Mouse (Mus musculus): ENCODE measurements around the gene Cacnb1. TPM values are rescaled to one million over a fixed set of nuclear protein-coding genes. Genes with fewer than 3 reads are reported as not detected.
A peak's percentile ranks its signal among the peaks of the same experiment; 100 is the strongest.

The Cacnb1 gene
- 5.0 and 6.1 TPM in 2 replicates for polyA plus RNA-seq (2014; fragmentation: Nextera tagmentation; extraction: Ambion mirVana)

DNA sequence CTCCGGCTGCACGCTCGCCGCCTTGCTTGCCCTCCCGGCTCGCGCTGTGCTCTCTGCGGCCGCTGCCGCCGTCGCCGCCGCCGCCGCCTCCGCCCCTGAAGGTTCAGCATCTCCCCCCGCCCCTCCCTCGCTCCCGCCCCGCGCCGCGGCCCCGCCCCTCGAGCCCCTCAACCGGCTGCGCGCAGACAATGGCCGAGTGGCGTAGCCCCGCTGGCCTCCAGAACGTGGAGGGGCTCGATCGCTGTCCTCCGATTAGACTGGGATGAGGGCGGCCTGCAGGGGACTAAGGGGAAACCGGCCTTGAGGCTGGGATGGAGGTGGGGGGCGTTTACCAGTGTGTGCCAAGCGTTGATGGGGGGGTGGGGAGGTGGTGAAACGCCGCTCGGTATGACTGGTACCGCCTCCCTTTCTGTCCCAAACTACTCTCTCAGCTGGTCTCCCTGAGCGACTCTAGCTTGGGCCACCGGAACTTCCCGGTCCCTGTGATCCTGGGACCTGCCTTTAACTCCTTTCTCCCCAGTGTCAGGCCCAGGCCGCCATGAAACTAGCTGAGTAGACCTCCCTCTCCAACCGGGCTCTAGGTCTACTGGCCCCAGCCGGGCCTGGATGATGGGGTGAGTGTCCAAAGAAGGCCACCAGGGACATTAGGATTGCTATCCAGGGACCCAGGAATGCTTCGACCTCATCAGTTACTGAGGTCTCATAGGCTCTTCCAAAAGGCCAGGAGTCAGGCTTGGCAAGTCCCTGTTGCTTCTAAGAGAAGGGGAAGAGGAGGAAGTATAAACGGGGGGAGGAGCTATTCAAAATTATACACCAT, at the start of gene Cacnb1:
Gene Cacnb1, minus strand, starts transcription at position 480 of the 817 bp plus-strand sequence.
- peak within 1 kb of the TSS; percentile 87 for H3K9ac ChIP-seq (ENCODE audit: low read depth, low read length)
- H3K4me3 ChIP-seq (ENCODE audit: low read depth, low read length): peak within 1 kb of the TSS; percentile 74
- H3K9me3 ChIP-seq (replicated peaks; ENCODE audit: control insufficient read depth, low read length): no peaks in the 10 kb centered on the region
- peak within 1 kb of the TSS; percentile 99 for H3K4me2 ChIP-seq
- no peaks in the 10 kb centered on the region for H3K27me3 ChIP-seq (ENCODE audit: control insufficient read depth, insufficient read depth, low read length)
- H3K4me1 ChIP-seq (ENCODE audit: control insufficient read depth, insufficient read depth, low read length): peaks cover 15% of the 10 kb centered on the region
- WGBS (ENCODE audit: insufficient replicate concordance): under 1% methylated on average over 52 of the region's 52 CpGs
- peak; percentile 32; the same call in 1 of the 2 replicates for ATAC-seq (replicated peaks; ENCODE audit: insufficient number of reproducible peaks, low FRiP score, low TSS enrichment)
- peak within 1 kb of the TSS; percentile 79 for H3K27ac ChIP-seq (ENCODE audit: low read depth, low read length)
- H3K36me3 ChIP-seq (ENCODE audit: control insufficient read depth, insufficient read depth, low read length): no peaks in the 10 kb centered on the region

DNA sequence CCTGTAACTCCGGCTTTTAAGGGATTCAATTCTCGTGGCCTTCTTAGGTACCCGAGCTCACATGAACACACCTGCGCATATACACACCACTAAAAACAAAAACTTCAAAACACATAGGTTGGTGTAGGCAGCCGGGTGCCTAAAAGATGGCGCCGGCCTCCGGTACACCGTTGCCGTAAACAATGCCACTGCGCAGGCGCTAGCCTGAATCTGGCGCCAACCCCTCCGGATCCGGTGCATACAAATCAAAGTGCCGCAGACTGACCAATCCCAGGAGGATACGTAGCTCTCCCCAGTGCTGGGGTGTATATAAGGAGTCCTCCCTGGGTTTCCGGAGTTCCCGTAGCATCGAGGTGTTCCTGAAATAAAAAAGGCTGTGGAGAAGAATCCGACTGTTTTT, 44.4 kb upstream of the Cacnb1 start:
- H3K4me1 ChIP-seq (ENCODE audit: control insufficient read depth, insufficient read depth, low read length): no peaks in the 10 kb centered on the region
- H3K27ac ChIP-seq (ENCODE audit: low read depth, low read length): no peak overlapping the region
- no peak overlapping the region for H3K9ac ChIP-seq (ENCODE audit: low read depth, low read length)
- no peak overlapping the region for H3K4me2 ChIP-seq
- H3K4me3 ChIP-seq (ENCODE audit: low read depth, low read length): no peak overlapping the region
- no peaks in the 10 kb centered on the region for H3K9me3 ChIP-seq (replicated peaks; ENCODE audit: control insufficient read depth, low read length)
- H3K36me3 ChIP-seq (ENCODE audit: control insufficient read depth, insufficient read depth, low read length): no peaks in the 10 kb centered on the region
- ATAC-seq (replicated peaks; ENCODE audit: insufficient number of reproducible peaks, low FRiP score, low TSS enrichment): no peak
- 89% methylated on average over 21 of the region's 21 CpGs for WGBS (ENCODE audit: insufficient replicate concordance)
- no peaks in the 10 kb centered on the region for H3K27me3 ChIP-seq (ENCODE audit: control insufficient read depth, insufficient read depth, low read length)

DNA sequence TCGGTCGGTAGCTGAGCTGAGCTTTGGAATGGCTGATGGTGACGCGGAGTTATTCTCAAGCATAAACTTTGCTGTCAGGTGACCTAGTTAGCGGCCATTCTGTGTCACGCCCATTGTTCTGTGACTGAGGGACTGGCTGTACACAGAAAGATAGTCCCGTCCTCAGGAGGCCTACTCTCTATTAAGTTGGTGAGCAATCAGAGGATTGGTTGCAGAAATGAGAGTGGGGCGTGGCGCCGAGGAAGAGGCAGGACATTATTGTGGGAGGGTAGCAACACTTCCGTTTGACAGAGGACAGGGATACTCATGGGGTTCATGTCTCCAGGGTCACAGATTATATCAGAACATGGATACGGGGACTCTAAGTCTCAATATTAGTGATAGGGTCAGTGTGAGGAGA, 43.4 kb upstream of the Cacnb1 start:
- Histone ChIP-seq H3K4me3 (ENCODE audit: low read depth, low read length) (no peak overlapping the region), H3K27me3 (ENCODE audit: control insufficient read depth, insufficient read depth, low read length) (no peaks in the 10 kb centered on the region), H3K4me1 (ENCODE audit: control insufficient read depth, insufficient read depth, low read length) (no peaks in the 10 kb centered on the region), H3K27ac (ENCODE audit: low read depth, low read length) (no peak overlapping the region), H3K4me2 (no peak overlapping the region), H3K9ac (ENCODE audit: low read depth, low read length) (no peak overlapping the region), H3K9me3 (replicated peaks; ENCODE audit: control insufficient read depth, low read length) (no peaks in the 10 kb centered on the region), H3K36me3 (ENCODE audit: control insufficient read depth, insufficient read depth, low read length) (no peaks in the 10 kb centered on the region)
- ATAC-seq (replicated peaks; ENCODE audit: insufficient number of reproducible peaks, low FRiP score, low TSS enrichment): no peak
- WGBS (ENCODE audit: insufficient replicate concordance): 90% methylated on average over 12 of the region's 12 CpGs

DNA sequence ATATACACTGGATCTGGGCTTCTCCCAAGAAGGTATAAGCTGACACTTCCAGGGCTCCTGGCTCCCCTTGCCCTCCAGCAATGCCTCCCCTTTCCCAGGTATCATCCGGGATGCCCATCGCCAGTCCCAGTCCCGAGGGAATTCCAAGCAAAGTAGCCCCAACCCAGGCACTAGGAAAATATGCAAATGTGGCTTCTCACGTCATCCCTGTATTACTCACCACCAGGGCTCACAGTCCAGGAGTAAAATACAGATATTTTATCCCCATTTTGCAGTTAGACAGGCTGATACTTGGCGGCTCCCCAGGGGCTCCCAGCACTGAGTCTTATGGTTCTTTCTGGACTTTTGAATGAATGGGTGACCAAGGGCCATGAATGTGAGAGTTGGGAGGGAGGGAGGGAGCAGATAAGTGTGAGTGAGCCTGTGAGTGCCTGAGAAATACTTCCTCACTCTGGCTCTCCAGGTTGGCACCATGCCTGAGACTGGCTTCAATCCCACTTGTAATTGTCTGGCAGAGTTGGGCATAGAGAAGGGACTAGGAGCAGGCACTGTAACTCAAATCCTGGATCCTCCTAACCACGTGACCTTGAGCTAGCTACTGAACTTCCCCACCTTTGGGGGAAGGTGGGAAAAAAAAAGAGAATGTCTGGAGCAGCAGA, 39.2 kb upstream of the Cacnb1 start:
- H3K4me2 ChIP-seq: no peak overlapping the region
- H3K4me3 ChIP-seq (ENCODE audit: low read depth, low read length): no peak overlapping the region
- H3K4me1 ChIP-seq (ENCODE audit: control insufficient read depth, insufficient read depth, low read length): peaks cover 3% of the 10 kb centered on the region; the same call in 1 of the 2 replicates
- no peak overlapping the region for H3K27ac ChIP-seq (ENCODE audit: low read depth, low read length)
- no peaks in the 10 kb centered on the region for H3K27me3 ChIP-seq (ENCODE audit: control insufficient read depth, insufficient read depth, low read length)
- no peaks in the 10 kb centered on the region for H3K36me3 ChIP-seq (ENCODE audit: control insufficient read depth, insufficient read depth, low read length)
- no peak overlapping the region for H3K9ac ChIP-seq (ENCODE audit: low read depth, low read length)
- H3K9me3 ChIP-seq (replicated peaks; ENCODE audit: control insufficient read depth, low read length): no peaks in the 10 kb centered on the region
- no peak for ATAC-seq (replicated peaks; ENCODE audit: insufficient number of reproducible peaks, low FRiP score, low TSS enrichment)
- 57% methylated on average over 6 of the region's 6 CpGs for WGBS (ENCODE audit: insufficient replicate concordance)

DNA sequence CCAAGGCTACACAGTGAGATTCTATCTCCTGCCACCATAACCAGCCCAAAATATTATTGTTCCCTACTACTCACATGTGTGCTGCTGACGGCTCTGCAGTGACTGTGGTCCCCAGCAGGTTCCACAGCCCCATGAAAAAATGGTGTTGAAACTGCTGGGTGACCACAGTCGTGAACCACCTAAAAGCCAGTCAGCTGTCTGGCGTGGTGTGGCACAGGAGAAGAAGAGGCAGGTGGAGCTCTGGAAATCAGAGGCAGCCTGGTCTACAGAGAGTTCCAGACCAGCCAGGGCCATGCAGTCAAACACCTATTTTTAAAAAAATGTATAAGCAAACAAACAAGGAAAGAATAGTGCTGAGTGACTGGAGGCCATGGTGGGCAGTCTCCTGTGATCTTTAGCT, 38.6 kb upstream of the Cacnb1 start:
- H3K4me3 ChIP-seq (ENCODE audit: low read depth, low read length): no peak overlapping the region
- no peak for ATAC-seq (replicated peaks; ENCODE audit: insufficient number of reproducible peaks, low FRiP score, low TSS enrichment)
- WGBS (ENCODE audit: insufficient replicate concordance): 72% methylated on average over 3 of the region's 3 CpGs
- no peak overlapping the region for H3K27ac ChIP-seq (ENCODE audit: low read depth, low read length)
- H3K4me1 ChIP-seq (ENCODE audit: control insufficient read depth, insufficient read depth, low read length): peaks cover 3% of the 10 kb centered on the region; the same call in 1 of the 2 replicates
- H3K9me3 ChIP-seq (replicated peaks; ENCODE audit: control insufficient read depth, low read length): no peaks in the 10 kb centered on the region
- no peak overlapping the region for H3K9ac ChIP-seq (ENCODE audit: low read depth, low read length)
- H3K27me3 ChIP-seq (ENCODE audit: control insufficient read depth, insufficient read depth, low read length): no peaks in the 10 kb centered on the region
- no peaks in the 10 kb centered on the region for H3K36me3 ChIP-seq (ENCODE audit: control insufficient read depth, insufficient read depth, low read length)
- H3K4me2 ChIP-seq: no peak overlapping the region

DNA sequence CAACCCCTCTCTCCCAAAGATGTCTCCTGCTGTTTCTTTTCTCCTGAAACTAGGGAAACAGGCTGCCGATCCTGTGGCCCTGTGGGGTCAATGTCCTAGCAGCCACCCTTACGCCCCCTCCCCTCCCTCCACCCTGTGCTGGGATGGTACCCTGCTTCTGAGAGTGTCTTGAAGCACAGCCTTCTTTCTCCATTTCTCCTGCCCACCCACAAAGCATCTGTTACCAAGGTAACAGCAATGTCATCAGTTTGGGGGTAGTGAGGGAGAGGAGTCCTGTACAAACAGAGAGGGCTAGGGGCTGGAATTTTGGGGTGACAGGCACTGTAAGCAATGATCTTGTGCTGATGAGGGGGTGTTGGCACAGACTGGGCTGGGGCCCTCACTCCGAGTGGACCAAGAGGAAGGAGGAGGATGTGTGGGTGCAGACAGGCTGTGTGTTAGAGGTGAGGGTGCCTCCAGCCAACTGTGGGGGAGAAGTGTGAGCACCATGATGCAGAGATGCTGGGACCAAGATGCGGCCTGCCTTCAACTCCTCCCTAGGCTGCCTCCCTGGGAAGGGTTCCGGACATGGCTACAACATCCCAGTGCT, 37.4 kb upstream of the Cacnb1 start:
- no peak for ATAC-seq (replicated peaks; ENCODE audit: insufficient number of reproducible peaks, low FRiP score, low TSS enrichment)
- Histone ChIP-seq H3K27me3 (ENCODE audit: control insufficient read depth, insufficient read depth, low read length) (0 out of 2 replicates have a peak, but pooled peaks cover 6% of the 10 kb centered on the region), H3K4me3 (ENCODE audit: low read depth, low read length) (no peak overlapping the region), H3K27ac (ENCODE audit: low read depth, low read length) (no peak overlapping the region), H3K9ac (ENCODE audit: low read depth, low read length) (no peak overlapping the region), H3K4me2 (no peak overlapping the region), H3K9me3 (replicated peaks; ENCODE audit: control insufficient read depth, low read length) (no peaks in the 10 kb centered on the region), H3K36me3 (ENCODE audit: control insufficient read depth, insufficient read depth, low read length) (no peaks in the 10 kb centered on the region), H3K4me1 (ENCODE audit: control insufficient read depth, insufficient read depth, low read length) (peaks cover 3% of the 10 kb centered on the region; the same call in 1 of the 2 replicates)
- WGBS (ENCODE audit: insufficient replicate concordance): 66% methylated on average over 5 of the region's 5 CpGs

DNA sequence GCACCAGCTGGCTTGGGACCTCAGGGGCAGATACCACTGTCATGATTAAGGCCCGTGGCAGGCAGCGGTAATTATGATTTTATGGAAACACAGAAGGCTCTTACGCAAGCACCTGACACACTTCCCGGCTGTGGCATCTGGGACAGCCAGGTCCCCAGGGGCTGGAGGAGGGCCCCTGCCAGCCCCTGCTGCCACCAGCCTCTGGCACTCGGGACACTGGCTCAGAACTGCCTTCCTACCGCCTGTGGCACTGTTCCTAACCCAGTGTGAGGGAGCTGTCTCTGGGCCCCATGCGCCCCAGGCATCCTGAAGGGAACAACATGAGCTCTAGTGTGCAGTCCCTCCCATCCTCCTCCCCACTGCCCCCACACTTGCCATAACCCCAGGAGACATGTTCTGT, 36.8 kb upstream of the Cacnb1 start:
- no peak for ATAC-seq (replicated peaks; ENCODE audit: insufficient number of reproducible peaks, low FRiP score, low TSS enrichment)
- Histone ChIP-seq H3K36me3 (ENCODE audit: control insufficient read depth, insufficient read depth, low read length) (no peaks in the 10 kb centered on the region), H3K4me3 (ENCODE audit: low read depth, low read length) (no peak overlapping the region), H3K4me2 (no peak overlapping the region), H3K4me1 (ENCODE audit: control insufficient read depth, insufficient read depth, low read length) (peaks cover 3% of the 10 kb centered on the region; the same call in 1 of the 2 replicates), H3K27ac (ENCODE audit: low read depth, low read length) (no peak overlapping the region), H3K9me3 (replicated peaks; ENCODE audit: control insufficient read depth, low read length) (no peaks in the 10 kb centered on the region), H3K9ac (ENCODE audit: low read depth, low read length) (no peak overlapping the region), H3K27me3 (ENCODE audit: control insufficient read depth, insufficient read depth, low read length) (0 out of 2 replicates have a peak, but pooled peaks cover 6% of the 10 kb centered on the region)
- WGBS (ENCODE audit: insufficient replicate concordance): 75% methylated on average over 7 of the region's 7 CpGs

DNA sequence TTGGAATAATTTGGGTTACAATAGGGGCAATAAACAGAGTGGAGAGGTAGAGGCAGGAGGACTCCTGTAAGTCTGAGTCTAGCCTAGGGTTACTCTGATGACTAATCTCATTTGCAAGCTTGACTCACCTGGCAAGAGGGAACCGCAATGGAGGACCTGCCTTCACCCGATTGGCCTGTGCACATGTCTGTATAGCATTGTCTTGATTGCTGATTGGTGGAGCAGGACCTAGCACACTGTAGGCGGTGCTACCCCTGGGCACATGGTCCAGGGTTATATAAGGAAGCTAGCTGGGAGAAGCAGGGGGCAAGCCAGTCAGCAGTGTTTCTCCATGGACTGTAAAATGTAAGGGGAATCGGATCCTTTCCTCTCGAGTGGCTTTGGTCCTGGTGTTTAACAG, 35.2 kb upstream of the Cacnb1 start:
- H3K4me1 ChIP-seq (ENCODE audit: control insufficient read depth, insufficient read depth, low read length): peaks cover 6% of the 10 kb centered on the region; the same call in 1 of the 2 replicates
- peaks cover 20% of the 10 kb centered on the region for H3K27me3 ChIP-seq (ENCODE audit: control insufficient read depth, insufficient read depth, low read length)
- H3K27ac ChIP-seq (ENCODE audit: low read depth, low read length): no peak overlapping the region
- H3K4me2 ChIP-seq: peak overlapping the region; percentile 49
- 78% methylated on average over 5 of the region's 5 CpGs for WGBS (ENCODE audit: insufficient replicate concordance)
- H3K36me3 ChIP-seq (ENCODE audit: control insufficient read depth, insufficient read depth, low read length): no peaks in the 10 kb centered on the region
- H3K9me3 ChIP-seq (replicated peaks; ENCODE audit: control insufficient read depth, low read length): no peaks in the 10 kb centered on the region
- H3K9ac ChIP-seq (ENCODE audit: low read depth, low read length): no peak overlapping the region
- no peak overlapping the region for H3K4me3 ChIP-seq (ENCODE audit: low read depth, low read length)
- ATAC-seq (replicated peaks; ENCODE audit: insufficient number of reproducible peaks, low FRiP score, low TSS enrichment): no peak
